Mouse (Mus musculus): ENCODE measurements around the gene Yjefn3. TPM values are rescaled to one million over a fixed set of nuclear protein-coding genes. Genes with fewer than 3 reads are reported as not detected.

Yjefn3 gene
- total RNA-seq, 2 experiments from 2014 or later = 23.4 to 29.8 TPM

DNA sequence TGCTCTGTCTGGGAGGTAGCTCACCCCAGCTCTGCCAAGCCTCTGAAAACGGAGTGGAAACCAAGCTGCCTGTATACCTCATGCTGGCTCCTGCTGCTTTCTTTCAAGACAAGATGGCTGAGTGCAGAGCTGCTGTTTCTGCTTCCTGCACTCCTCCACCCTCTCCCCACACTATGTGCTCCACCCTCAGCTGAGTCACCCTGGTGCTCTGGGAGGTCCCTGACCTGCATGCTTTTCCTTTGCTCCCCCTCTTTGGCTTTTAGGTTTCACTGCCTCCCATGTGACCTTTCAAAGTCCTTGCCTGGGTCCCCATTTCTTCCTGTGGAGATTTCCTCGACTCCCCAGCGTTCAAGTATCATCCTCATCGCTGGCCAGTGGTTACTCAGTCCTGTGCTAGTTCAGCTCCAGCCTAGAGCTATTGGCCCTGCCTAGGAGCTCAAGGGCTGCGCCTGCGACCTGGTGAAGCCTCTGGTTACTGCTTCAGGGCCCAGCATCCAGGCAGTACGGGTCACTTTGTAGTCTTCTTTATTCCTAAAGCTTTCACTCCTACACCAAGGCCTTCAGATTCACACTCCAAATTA is 51.5 kb downstream of the Yjefn3 start:
- no peak for DNase-seq (ENCODE audit: low spot score in 2 of 2)
- intact Hi-C loops (cut with DNase I) = no loop called here

DNA sequence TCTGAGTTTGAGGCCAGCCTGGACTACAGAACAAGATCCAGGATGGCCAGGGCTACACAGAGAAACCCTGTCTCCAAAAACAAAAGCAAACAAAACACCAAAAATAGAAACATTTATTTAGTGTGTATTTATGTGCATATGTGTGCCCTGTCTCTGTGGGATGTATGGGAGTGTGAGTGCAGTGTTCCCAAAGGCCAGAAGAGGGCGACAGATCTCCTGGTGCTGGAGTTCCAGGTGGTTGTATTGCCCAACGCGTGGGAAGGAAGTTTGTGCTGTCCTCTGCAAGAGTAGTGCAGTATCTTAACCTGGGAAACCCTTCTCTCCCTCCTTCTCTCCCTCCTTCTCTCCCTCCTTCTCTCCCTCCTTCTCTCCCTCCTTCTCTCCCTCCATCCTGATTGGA is 52.6 kb downstream of the Yjefn3 start:
- no peak for DNase-seq (ENCODE audit: low spot score in 2 of 2)
- intact Hi-C loops (cut with DNase I) = no loop called here

- intact Hi-C loops (cut with DNase I) = no loop called here
- DNase-seq (ENCODE audit: low spot score in 2 of 2) = no peak
These were observed 53.6 kb downstream of the Yjefn3 start for GRCm38 (mm10) chr8:69848951-69849350.

DNA sequence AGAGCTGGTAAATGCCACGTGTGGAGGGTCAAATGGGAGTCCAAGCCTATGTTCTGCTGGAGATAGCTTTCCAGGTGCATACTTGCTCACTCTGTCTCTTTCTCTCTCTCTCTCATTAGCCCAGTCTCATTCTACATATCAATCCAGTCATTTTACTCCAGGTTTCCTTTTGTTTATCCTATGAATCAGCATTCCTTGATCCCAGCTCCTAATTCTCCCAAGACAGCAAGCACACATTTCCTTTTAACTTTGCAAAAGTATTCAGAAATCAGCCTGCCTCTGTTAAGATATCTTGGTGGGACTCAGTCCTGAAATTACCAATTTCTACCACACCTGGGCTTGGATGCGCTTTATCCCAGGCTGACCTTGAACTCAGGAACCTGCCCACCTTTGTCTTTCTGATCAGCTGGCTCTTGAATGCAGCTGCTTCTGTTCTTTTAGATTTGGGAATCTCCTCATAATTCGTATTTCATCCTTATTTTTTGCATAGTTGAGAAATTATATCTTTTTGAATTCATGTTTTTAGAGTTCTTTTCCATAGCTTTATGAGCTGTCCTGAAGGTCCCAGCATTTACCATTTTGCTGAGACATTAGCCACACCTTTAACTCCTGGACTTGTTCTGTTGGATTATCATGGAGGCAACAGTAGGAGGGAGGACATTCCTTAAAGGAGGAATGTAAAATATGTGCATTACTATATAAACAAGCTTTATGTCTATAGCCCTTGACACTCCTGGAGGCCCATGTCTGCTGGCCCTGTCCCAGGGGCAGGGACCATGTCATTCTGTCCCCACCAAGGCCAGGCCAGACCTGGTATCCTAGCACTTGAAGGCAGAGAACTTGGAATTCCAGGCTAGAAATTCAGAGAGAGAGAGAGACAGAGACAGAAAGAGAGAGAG is 55.1 kb downstream of the Yjefn3 start:
- intact Hi-C loops (cut with DNase I) = no loop called here
- no peak for DNase-seq (ENCODE audit: low spot score in 2 of 2)

Other genes starting within 250 kb of the Yjefn3 start
- gene Zfp964, start 248.2 kb downstream of the Yjefn3 start, total RNA-seq (2021) = 1 to 10 TPM; 2.1 to 3.2 TPM
- gene Zfp869, start 192.0 kb downstream of the Yjefn3 start, total RNA-seq (2021) = 10 to 100 TPM; 15.8 to 16.0 TPM
- 1 to 10 TPM; 4.0 to 5.1 TPM for gene Zfp963, start 152.7 kb downstream of the Yjefn3 start, total RNA-seq (2021)
- gene Gm20422, start 127.8 kb downstream of the Yjefn3 start, total RNA-seq (2021) = 1 to 10 TPM in 1 of 2 experiments, not detected in 1; 1.5 TPM
- gene Atp13a1, start 111.5 kb downstream of the Yjefn3 start, total RNA-seq (2021) = 10 to 100 TPM; 42.9 to 44.0 TPM
- gene Zfp866, start 111.5 kb downstream of the Yjefn3 start, total RNA-seq (2021) = 10 to 100 TPM; 27.9 to 28.9 TPM
- 10 to 100 TPM; 15.8 to 17.5 TPM for gene Gmip, start 94.0 kb downstream of the Yjefn3 start, total RNA-seq (2021)
- gene Lpar2, start 80.3 kb downstream of the Yjefn3 start, total RNA-seq (2021) = under 1 TPM; 0.59 to 0.76 TPM
- 10 to 100 TPM; 23.0 to 27.4 TPM for gene Pbx4, start 70.2 kb downstream of the Yjefn3 start, total RNA-seq (2021)
- 1 to 10 TPM; 1.9 to 2.2 TPM for gene Cilp2, start 15.0 kb downstream of the Yjefn3 start, total RNA-seq (2021)
- gene Tssk6, start 528 bp downstream of the Yjefn3 start, total RNA-seq (2021) = under 1 TPM in 1 of 2 experiments, not detected in 1; 0.34 TPM
- 100 to 1,000 TPM; 126 to 135 TPM for gene Ndufa13, start 154 bp downstream of the Yjefn3 start, total RNA-seq (2021)
- gene Gatad2a, start 93.7 kb upstream of the Yjefn3 start, total RNA-seq (2021) = 10 to 100 TPM; 23.1 to 25.2 TPM
- 10 to 100 TPM; 82.8 to 83.3 TPM for gene Mau2, start 140.0 kb upstream of the Yjefn3 start, total RNA-seq (2021)
- 10 to 100 TPM; 47.7 to 52.0 TPM for gene Sugp1, start 140.1 kb upstream of the Yjefn3 start, total RNA-seq (2021)
- gene Tm6sf2, start 170.2 kb upstream of the Yjefn3 start, total RNA-seq (2021) = 1 to 10 TPM; 1.7 to 2.4 TPM
- 10 to 100 TPM; 17.9 to 20.9 TPM for gene Hapln4, start 180.7 kb upstream of the Yjefn3 start, total RNA-seq (2021)
- 100 to 1,000 TPM; 342 to 344 TPM for gene Ncan, start 218.2 kb upstream of the Yjefn3 start, total RNA-seq (2021)
- gene Nr2c2ap, start 228.6 kb upstream of the Yjefn3 start, total RNA-seq (2021) = 10 to 100 TPM; 25.5 to 28.1 TPM
- 1 to 10 TPM; 9.2 to 9.6 TPM for gene Rfxank, start 236.4 kb upstream of the Yjefn3 start, total RNA-seq (2021)
- 10 to 100 TPM; 44.3 to 48.7 TPM for gene Borcs8, start 236.8 kb upstream of the Yjefn3 start, total RNA-seq (2021)
- gene Mef2b, start 237.0 kb upstream of the Yjefn3 start, total RNA-seq (2021) = not detected

Measured in left cerebral cortex, postnatal 14 days (tissue).